Mouse (Mus musculus) limb, embryonic 13.5 days (tissue): Measurements from ENCODE around the gene Cfap206. TPM values are rescaled to one million over a fixed set of nuclear protein-coding genes. Genes with fewer than 3 reads are reported as not detected.
A peak's percentile ranks its signal among the peaks of the same experiment; 100 is the strongest.

Experiments used
- ATAC-seq: fragments of 200-750 bp; cut with Nextera tagmentation; 2 replicates; pipeline ENCODE4 v1.8.0; 2017; ENCODE audit warnings: low read depth, moderate number of reproducible peaks, moderate TSS enrichment; ENCODE audit not compliant: low FRiP score
- H3K27ac ChIP-seq: fragments of 300-500 bp; sonication (generic); 2 replicates; pipeline ENCODE4 v1.5.1; 2015; ENCODE audit warnings: inconsistent platforms, mild to moderate bottlenecking, moderate library complexity
- H3K27me3 ChIP-seq: fragments of 300-500 bp; sonication (generic); 2 replicates; pipeline ENCODE4 v1.6.1; 2015; ENCODE audit warnings: mild to moderate bottlenecking, inconsistent platforms
- H3K36me3 ChIP-seq: fragments of 300-500 bp; sonication (generic); 2 replicates; pipeline ENCODE4 v1.6.1; 2015; ENCODE audit warnings: inconsistent platforms, mild to moderate bottlenecking, moderate library complexity
- H3K4me1 ChIP-seq: fragments of 300-500 bp; sonication (generic); 2 replicates; pipeline ENCODE4 v1.6.1; 2015; ENCODE audit warnings: inconsistent platforms
- H3K4me2 ChIP-seq: fragments of 300-500 bp; sonication (generic); replicated peaks from 2 replicates; pipeline ENCODE4 v1.6.1; 2015; ENCODE audit warnings: inconsistent platforms, mild to moderate bottlenecking, moderate library complexity
- H3K4me3 ChIP-seq: fragments of 300-500 bp; sonication (generic); 2 replicates; pipeline ENCODE4 v1.5.1; 2015; ENCODE audit warnings: moderate library complexity, mild to moderate bottlenecking, inconsistent platforms
- H3K9ac ChIP-seq: fragments of 300-500 bp; sonication (generic); 2 replicates; pipeline ENCODE4 v1.6.1; 2015; ENCODE audit warnings: mild to moderate bottlenecking, inconsistent platforms
- H3K9me3 ChIP-seq: fragments of 300-500 bp; sonication (generic); 2 replicates; pipeline ENCODE4 v1.6.1; 2016; ENCODE audit warnings: inconsistent platforms
- WGBS: fragments of 180-500 bp; shearing (Covaris S2); methylation state at CpG from one replicate; pipeline ENCODE4 v1.1.7; 2015; 5-methylcytosine and 5-hydroxymethylcytosine counted together
- polyA plus RNA-seq: library from polyadenylated mRNA; unstranded; fragments of >200 nt; fragmentation: Nextera tagmentation; extraction: Ambion mirVana; gene quantifications from 2 replicates; pipeline ENCODE4 v1.2.1, GENCODE M21; 2015

Gene Cfap206
- polyA plus RNA-seq, 1 experiment from 2014 or later = 0.32 TPM

DNA sequence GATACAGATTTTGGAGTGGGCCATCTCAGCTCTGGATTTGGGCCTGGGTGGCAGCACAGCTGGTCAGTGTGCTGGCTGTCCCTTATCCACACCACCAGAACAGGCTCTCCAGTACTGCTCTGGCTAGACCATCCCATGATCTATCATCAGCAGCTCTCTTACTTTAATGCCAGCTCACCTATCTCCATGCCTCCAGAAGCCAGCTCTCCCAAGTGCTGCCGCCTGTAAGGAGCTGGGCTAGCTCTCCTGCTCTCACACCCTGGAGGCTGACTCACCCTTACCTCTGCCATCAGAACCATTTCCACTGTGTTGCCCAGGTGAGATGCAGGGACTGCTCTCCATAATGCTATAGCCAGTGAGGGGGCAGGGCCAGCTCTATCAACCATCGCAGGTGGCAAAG, 68.5 kb downstream of the Cfap206 start:
- H3K4me2 ChIP-seq = no peak overlapping the region
- H3K36me3 ChIP-seq = peaks cover 85% of the 10 kb centered on the region
- H3K9ac ChIP-seq = no peak overlapping the region
- no peaks in the 10 kb centered on the region for H3K4me1 ChIP-seq
- no peak for ATAC-seq
- H3K27me3 ChIP-seq = no peaks in the 10 kb centered on the region
- H3K4me3 ChIP-seq = no peak overlapping the region
- H3K9me3 ChIP-seq = no peaks in the 10 kb centered on the region
- WGBS = 86% methylated on average over 2 of the region's 2 CpGs
- no peak overlapping the region for H3K27ac ChIP-seq

- no peaks in the 10 kb centered on the region for H3K9me3 ChIP-seq
- H3K27me3 ChIP-seq = no peaks in the 10 kb centered on the region
- H3K4me1 ChIP-seq = no peaks in the 10 kb centered on the region
- H3K4me2 ChIP-seq = no peak overlapping the region
- H3K27ac ChIP-seq = no peak overlapping the region
- 89% methylated on average over 2 of the region's 2 CpGs for WGBS
- no peak overlapping the region for H3K9ac ChIP-seq
- peaks cover 85% of the 10 kb centered on the region for H3K36me3 ChIP-seq
- no peak for ATAC-seq
- H3K4me3 ChIP-seq = no peak overlapping the region
Measured at GRCm38 (mm10) chr4:34659012-34659411, 71.0 kb downstream of the Cfap206 start.

DNA sequence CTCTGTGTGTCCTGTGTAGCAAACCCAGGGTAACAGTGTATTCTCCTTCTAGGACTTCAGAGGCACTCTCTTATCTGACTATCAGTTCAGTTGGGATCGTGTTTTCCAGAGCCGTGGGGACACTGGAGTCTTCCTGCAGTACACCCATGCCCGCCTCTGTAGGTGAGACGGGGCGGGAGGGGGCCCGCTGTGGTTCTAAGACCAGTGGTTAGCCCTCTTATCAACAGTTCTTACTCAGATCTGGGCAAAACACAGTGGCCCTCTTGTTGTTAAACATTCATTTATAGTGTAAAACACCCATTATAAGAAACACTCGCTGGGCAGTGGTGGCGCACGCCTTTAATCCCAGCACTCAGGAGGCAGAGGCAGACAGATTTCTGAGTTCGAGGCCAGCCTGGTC, 73.9 kb downstream of the Cfap206 start:
- H3K9ac ChIP-seq = no peak overlapping the region
- H3K9me3 ChIP-seq = no peaks in the 10 kb centered on the region
- H3K4me2 ChIP-seq = no peak overlapping the region
- no peaks in the 10 kb centered on the region for H3K4me1 ChIP-seq
- WGBS = 92% methylated on average over 10 of the region's 10 CpGs
- H3K36me3 ChIP-seq = peaks cover 79% of the 10 kb centered on the region
- ATAC-seq = no peak
- H3K27me3 ChIP-seq = no peaks in the 10 kb centered on the region
- no peak overlapping the region for H3K27ac ChIP-seq
- H3K4me3 ChIP-seq = no peak overlapping the region

- Histone ChIP-seq H3K27ac (no peak overlapping the region), H3K4me3 (no peak overlapping the region), H3K4me1 (no peaks in the 10 kb centered on the region), H3K4me2 (no peak overlapping the region), H3K36me3 (peaks cover 61% of the 10 kb centered on the region), H3K9ac (no peak overlapping the region), H3K9me3 (no peaks in the 10 kb centered on the region), H3K27me3 (no peaks in the 10 kb centered on the region)
- 94% methylated on average over 7 of the region's 7 CpGs for WGBS
- no peak for ATAC-seq
Measured at GRCm38 (mm10) chr4:34653179-34653578, 76.8 kb downstream of the Cfap206 start.

GRCm38 (mm10) chr4:34644779-34645178, 85.2 kb downstream of the Cfap206 start:
- no peaks in the 10 kb centered on the region for H3K27me3 ChIP-seq
- H3K4me3 ChIP-seq = no peak overlapping the region
- no peak overlapping the region for H3K9ac ChIP-seq
- H3K27ac ChIP-seq = no peak overlapping the region
- no peak for ATAC-seq
- no peaks in the 10 kb centered on the region for H3K9me3 ChIP-seq
- H3K4me1 ChIP-seq = no peaks in the 10 kb centered on the region
- no peak overlapping the region for H3K4me2 ChIP-seq
- peaks cover 56% of the 10 kb centered on the region for H3K36me3 ChIP-seq

DNA sequence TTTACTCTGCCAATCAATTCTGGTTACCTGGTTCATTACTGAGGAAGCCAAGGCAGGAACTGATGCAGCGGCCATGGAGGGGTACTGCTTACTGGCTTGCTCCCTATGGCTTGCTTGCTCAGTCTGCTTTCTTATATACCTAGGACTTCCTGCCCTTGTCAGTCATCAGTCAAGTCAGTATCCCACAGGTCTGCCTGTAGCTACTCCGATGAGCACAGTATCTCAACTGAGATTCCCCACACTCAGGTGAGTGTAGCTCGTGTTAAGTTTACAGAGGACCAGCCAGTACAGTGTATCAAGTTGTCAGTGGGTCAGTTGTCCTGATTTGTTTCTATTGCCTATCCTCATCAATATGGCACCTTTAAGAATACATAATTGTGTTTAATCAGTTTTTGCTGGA, 89.3 kb downstream of the Cfap206 start:
- Histone ChIP-seq H3K36me3 (peaks cover 33% of the 10 kb centered on the region), H3K9ac (no peak overlapping the region), H3K4me3 (no peak overlapping the region), H3K27ac (no peak overlapping the region), H3K4me1 (no peaks in the 10 kb centered on the region), H3K4me2 (no peak overlapping the region), H3K9me3 (no peaks in the 10 kb centered on the region), H3K27me3 (no peaks in the 10 kb centered on the region)
- WGBS = 99% methylated on average over 3 of the region's 3 CpGs
- no peak for ATAC-seq

DNA sequence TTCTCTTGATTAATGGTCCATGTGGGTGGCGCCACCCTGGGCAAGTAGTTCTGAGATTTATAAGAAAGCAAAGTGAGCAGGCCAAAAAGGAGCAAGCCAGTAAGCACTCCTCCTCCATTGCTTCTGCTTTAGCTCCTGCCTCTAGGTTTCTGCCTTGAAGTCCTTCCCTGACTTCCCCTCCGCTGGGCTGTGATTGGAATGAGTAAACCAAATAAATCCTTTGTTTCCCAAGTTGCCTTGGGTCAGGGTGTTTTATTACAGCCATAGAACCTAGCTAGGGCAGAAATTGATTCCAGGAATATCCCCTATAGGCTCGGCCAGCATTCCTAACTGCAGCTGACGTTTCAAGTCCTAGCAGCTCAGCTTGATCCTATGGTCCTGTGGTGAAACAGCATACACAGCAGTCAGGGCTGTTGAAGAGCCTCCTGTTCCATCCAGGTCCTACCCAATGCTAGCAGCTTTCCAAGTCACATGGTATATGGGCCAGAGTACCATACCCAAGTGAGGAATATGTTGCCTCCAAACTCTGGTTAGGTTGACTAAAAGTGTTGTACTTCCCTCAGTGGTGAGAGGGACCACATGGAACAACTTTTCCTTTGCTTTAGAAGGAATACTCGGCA, 90.2 kb downstream of the Cfap206 start:
- Histone ChIP-seq H3K27ac (peak overlapping the region; percentile 48; the same call in 1 of the 2 replicates), H3K4me3 (no peak overlapping the region), H3K36me3 (peaks cover 32% of the 10 kb centered on the region), H3K4me2 (no peak overlapping the region), H3K27me3 (no peaks in the 10 kb centered on the region), H3K9me3 (no peaks in the 10 kb centered on the region), H3K9ac (no peak overlapping the region), H3K4me1 (no peaks in the 10 kb centered on the region)
- 50% methylated on average over 5 of the region's 5 CpGs for WGBS
- ATAC-seq = peak; percentile 71; the same call in 1 of the 2 replicates

Other genes starting within 250 kb of the Cfap206 start
- 53.8 and 59.7 TPM in 2 replicates for gene Akirin2, start 179.3 kb downstream of the Cfap206 start, polyA plus RNA-seq
- 97.2 and 98.4 TPM in 2 replicates for gene Orc3, start 115.3 kb downstream of the Cfap206 start, polyA plus RNA-seq
- 66.0 and 67.5 TPM in 2 replicates for gene Rars2, start 115.2 kb downstream of the Cfap206 start, polyA plus RNA-seq
- 58.0 and 58.5 TPM in 2 replicates for gene Slc35a1, start 42.8 kb downstream of the Cfap206 start, polyA plus RNA-seq
- gene Gm136, start 26.1 kb upstream of the Cfap206 start, polyA plus RNA-seq = not detected in 2 replicates
- 43.6 and 49.9 TPM in 2 replicates for gene Smim8, start 48.2 kb upstream of the Cfap206 start, polyA plus RNA-seq
- gene Zfp292, start 152.8 kb upstream of the Cfap206 start, polyA plus RNA-seq = 24.1 and 26.0 TPM in 2 replicates
- not detected in 2 replicates for gene Cga, start 163.6 kb upstream of the Cfap206 start, polyA plus RNA-seq